Mouse (Mus musculus): Measurements from ENCODE around the gene Ugt1a8. TPM values are rescaled to one million over a fixed set of nuclear protein-coding genes. Genes with fewer than 3 reads are reported as not detected.
"Not testable (repeated sequence)": the region's sequence is repeated elsewhere in the genome, so short reads cannot be mapped to it uniquely, and the experiment has no call there.

Ugt1a8 gene
- polyA plus RNA-seq, 1 experiment from 2014 or later: not detected

- Histone ChIP-seq H3K9ac (ENCODE audit: low read length) (no peak overlapping the region), H3K4me3 (ENCODE audit: control insufficient read depth in 1 of 2, insufficient read depth in 1 of 2, low read depth in 1 of 2, low read length in 2 of 2) (no peak overlapping the region), H3K4me1 (ENCODE audit: control insufficient read depth in 2 of 2, insufficient read depth in 2 of 2, low read length in 2 of 2) (no peaks in the 10 kb centered on the region), H3K9me3 (ENCODE audit: control insufficient read depth, low read length) (peaks cover 37% of the 10 kb centered on the region), H3K36me3 (ENCODE audit: control insufficient read depth, insufficient read depth, low read length) (no peaks in the 10 kb centered on the region), H3K27me3 (ENCODE audit: control insufficient read depth, insufficient read depth, low read length) (no peaks in the 10 kb centered on the region), H3K4me2 (ENCODE audit: low read length) (no peak overlapping the region), H3K27ac (replicated peaks in 1 of 2; ENCODE audit: control insufficient read depth in 1 of 2, insufficient read depth in 1 of 2, low read depth in 2 of 2, low read length in 2 of 2) (no peak overlapping the region)
- WGBS: 34% methylated on average over 3 of the region's 3 CpGs
- no peak for ATAC-seq (ENCODE audit: insufficient number of reproducible peaks, insufficient read depth, low FRiP score, low read depth)
These were observed 130.0 kb downstream of the Ugt1a8 start for GRCm38 (mm10) chr1:88217576-88217975.

GRCm38 (mm10) chr1:88218051-88218450, 130.4 kb downstream of the Ugt1a8 start:
- Histone ChIP-seq H3K4me1 (ENCODE audit: control insufficient read depth in 2 of 2, insufficient read depth in 2 of 2, low read length in 2 of 2) (no peaks in the 10 kb centered on the region), H3K9ac (ENCODE audit: low read length) (no peak overlapping the region), H3K9me3 (ENCODE audit: control insufficient read depth, low read length) (peaks cover 33% of the 10 kb centered on the region), H3K27ac (replicated peaks in 1 of 2; ENCODE audit: control insufficient read depth in 1 of 2, insufficient read depth in 1 of 2, low read depth in 2 of 2, low read length in 2 of 2) (no peak overlapping the region), H3K27me3 (ENCODE audit: control insufficient read depth, insufficient read depth, low read length) (no peaks in the 10 kb centered on the region), H3K4me3 (ENCODE audit: control insufficient read depth in 1 of 2, insufficient read depth in 1 of 2, low read depth in 1 of 2, low read length in 2 of 2) (no peak overlapping the region), H3K36me3 (ENCODE audit: control insufficient read depth, insufficient read depth, low read length) (no peaks in the 10 kb centered on the region), H3K4me2 (ENCODE audit: low read length) (no peak overlapping the region)
- ATAC-seq (ENCODE audit: insufficient number of reproducible peaks, insufficient read depth, low FRiP score, low read depth): no peak
- 67% methylated on average over 9 of the region's 9 CpGs for WGBS

GRCm38 (mm10) chr1:88218591-88218990, 131.0 kb downstream of the Ugt1a8 start:
- Histone ChIP-seq H3K4me3 (ENCODE audit: control insufficient read depth in 1 of 2, insufficient read depth in 1 of 2, low read depth in 1 of 2, low read length in 2 of 2) (no peak overlapping the region), H3K4me1 (ENCODE audit: control insufficient read depth in 2 of 2, insufficient read depth in 2 of 2, low read length in 2 of 2) (no peaks in the 10 kb centered on the region), H3K4me2 (ENCODE audit: low read length) (no peak overlapping the region), H3K9ac (ENCODE audit: low read length) (no peak overlapping the region), H3K27ac (replicated peaks in 1 of 2; ENCODE audit: control insufficient read depth in 1 of 2, insufficient read depth in 1 of 2, low read depth in 2 of 2, low read length in 2 of 2) (no peak overlapping the region), H3K27me3 (ENCODE audit: control insufficient read depth, insufficient read depth, low read length) (no peaks in the 10 kb centered on the region), H3K36me3 (ENCODE audit: control insufficient read depth, insufficient read depth, low read length) (no peaks in the 10 kb centered on the region), H3K9me3 (ENCODE audit: control insufficient read depth, low read length) (peaks cover 27% of the 10 kb centered on the region)
- ATAC-seq (ENCODE audit: insufficient number of reproducible peaks, insufficient read depth, low FRiP score, low read depth): no peak
- WGBS: 43% methylated on average over 4 of the region's 4 CpGs

GRCm38 (mm10) chr1:88219054-88219453, 131.4 kb downstream of the Ugt1a8 start:
- no peak overlapping the region for H3K9ac ChIP-seq (ENCODE audit: low read length)
- H3K9me3 ChIP-seq (ENCODE audit: control insufficient read depth, low read length): peaks cover 23% of the 10 kb centered on the region
- 22% methylated on average over 1 of the region's 1 CpGs for WGBS
- no peaks in the 10 kb centered on the region for H3K27me3 ChIP-seq (ENCODE audit: control insufficient read depth, insufficient read depth, low read length)
- no peaks in the 10 kb centered on the region for H3K4me1 ChIP-seq (ENCODE audit: control insufficient read depth in 2 of 2, insufficient read depth in 2 of 2, low read length in 2 of 2)
- no peak overlapping the region for H3K27ac ChIP-seq (replicated peaks in 1 of 2; ENCODE audit: control insufficient read depth in 1 of 2, insufficient read depth in 1 of 2, low read depth in 2 of 2, low read length in 2 of 2)
- no peak for ATAC-seq (ENCODE audit: insufficient number of reproducible peaks, insufficient read depth, low FRiP score, low read depth)
- no peak overlapping the region for H3K4me3 ChIP-seq (ENCODE audit: control insufficient read depth in 1 of 2, insufficient read depth in 1 of 2, low read depth in 1 of 2, low read length in 2 of 2)
- no peaks in the 10 kb centered on the region for H3K36me3 ChIP-seq (ENCODE audit: control insufficient read depth, insufficient read depth, low read length)
- H3K4me2 ChIP-seq (ENCODE audit: low read length): no peak overlapping the region

- Histone ChIP-seq H3K27me3 (ENCODE audit: control insufficient read depth, insufficient read depth, low read length) (no peaks in the 10 kb centered on the region), H3K36me3 (ENCODE audit: control insufficient read depth, insufficient read depth, low read length) (no peaks in the 10 kb centered on the region), H3K27ac (replicated peaks in 1 of 2; ENCODE audit: control insufficient read depth in 1 of 2, insufficient read depth in 1 of 2, low read depth in 2 of 2, low read length in 2 of 2) (no peak overlapping the region), H3K4me1 (ENCODE audit: control insufficient read depth in 2 of 2, insufficient read depth in 2 of 2, low read length in 2 of 2) (no peaks in the 10 kb centered on the region), H3K9me3 (ENCODE audit: control insufficient read depth, low read length) (peaks cover 14% of the 10 kb centered on the region), H3K4me2 (ENCODE audit: low read length) (no peak overlapping the region), H3K4me3 (ENCODE audit: control insufficient read depth in 1 of 2, insufficient read depth in 1 of 2, low read depth in 1 of 2, low read length in 2 of 2) (no peak overlapping the region), H3K9ac (ENCODE audit: low read length) (no peak overlapping the region)
- no peak for ATAC-seq (ENCODE audit: insufficient number of reproducible peaks, insufficient read depth, low FRiP score, low read depth)
These were observed 132.7 kb downstream of the Ugt1a8 start for GRCm38 (mm10) chr1:88220336-88220735.

- no peaks in the 10 kb centered on the region for H3K36me3 ChIP-seq (ENCODE audit: control insufficient read depth, insufficient read depth, low read length)
- no peak overlapping the region for H3K4me2 ChIP-seq (ENCODE audit: low read length)
- WGBS: 39% methylated on average over 2 of the region's 2 CpGs
- no peak overlapping the region for H3K4me3 ChIP-seq (ENCODE audit: control insufficient read depth in 1 of 2, insufficient read depth in 1 of 2, low read depth in 1 of 2, low read length in 2 of 2)
- no peaks in the 10 kb centered on the region for H3K4me1 ChIP-seq (ENCODE audit: control insufficient read depth in 2 of 2, insufficient read depth in 2 of 2, low read length in 2 of 2)
- H3K27ac ChIP-seq (replicated peaks in 1 of 2; ENCODE audit: control insufficient read depth in 1 of 2, insufficient read depth in 1 of 2, low read depth in 2 of 2, low read length in 2 of 2): no peak overlapping the region
- H3K27me3 ChIP-seq (ENCODE audit: control insufficient read depth, insufficient read depth, low read length): no peaks in the 10 kb centered on the region
- ATAC-seq (ENCODE audit: insufficient number of reproducible peaks, insufficient read depth, low FRiP score, low read depth): no peak
- H3K9ac ChIP-seq (ENCODE audit: low read length): no peak overlapping the region
- H3K9me3 ChIP-seq (ENCODE audit: control insufficient read depth, low read length): peaks cover 23% of the 10 kb centered on the region
These were observed 134.6 kb downstream of the Ugt1a8 start for GRCm38 (mm10) chr1:88222216-88222615.

- not testable (repeated sequence) for H3K4me3 ChIP-seq (ENCODE audit: control insufficient read depth in 1 of 2, insufficient read depth in 1 of 2, low read depth in 1 of 2, low read length in 2 of 2); H3K4me1 ChIP-seq (ENCODE audit: control insufficient read depth in 2 of 2, insufficient read depth in 2 of 2, low read length in 2 of 2); H3K36me3 ChIP-seq (ENCODE audit: control insufficient read depth, insufficient read depth, low read length); ATAC-seq (ENCODE audit: insufficient number of reproducible peaks, insufficient read depth, low FRiP score, low read depth); H3K27ac ChIP-seq (replicated peaks in 1 of 2; ENCODE audit: control insufficient read depth in 1 of 2, insufficient read depth in 1 of 2, low read depth in 2 of 2, low read length in 2 of 2); H3K9ac ChIP-seq (ENCODE audit: low read length); H3K4me2 ChIP-seq (ENCODE audit: low read length); H3K27me3 ChIP-seq (ENCODE audit: control insufficient read depth, insufficient read depth, low read length)
- H3K9me3 ChIP-seq (ENCODE audit: control insufficient read depth, low read length): peaks cover 32% of the 10 kb centered on the region
These were observed 135.4 kb downstream of the Ugt1a8 start for GRCm38 (mm10) chr1:88223011-88223515.

GRCm38 (mm10) chr1:88223591-88223990, 136.0 kb downstream of the Ugt1a8 start:
- Histone ChIP-seq H3K9ac (ENCODE audit: low read length) (no peak overlapping the region), H3K27ac (replicated peaks in 1 of 2; ENCODE audit: control insufficient read depth in 1 of 2, insufficient read depth in 1 of 2, low read depth in 2 of 2, low read length in 2 of 2) (no peak overlapping the region), H3K27me3 (ENCODE audit: control insufficient read depth, insufficient read depth, low read length) (no peaks in the 10 kb centered on the region), H3K36me3 (ENCODE audit: control insufficient read depth, insufficient read depth, low read length) (no peaks in the 10 kb centered on the region), H3K9me3 (ENCODE audit: control insufficient read depth, low read length) (peaks cover 37% of the 10 kb centered on the region), H3K4me1 (ENCODE audit: control insufficient read depth in 2 of 2, insufficient read depth in 2 of 2, low read length in 2 of 2) (no peaks in the 10 kb centered on the region), H3K4me2 (ENCODE audit: low read length) (no peak overlapping the region), H3K4me3 (ENCODE audit: control insufficient read depth in 1 of 2, insufficient read depth in 1 of 2, low read depth in 1 of 2, low read length in 2 of 2) (no peak overlapping the region)
- WGBS: 34% methylated on average over 1 of the region's 1 CpGs
- no peak for ATAC-seq (ENCODE audit: insufficient number of reproducible peaks, insufficient read depth, low FRiP score, low read depth)

All from heart, embryonic 14.5 days (tissue).